Mouse (Mus musculus) forebrain, embryonic 16.5 days (tissue): Measurements from ENCODE around the gene Snd1. TPM values are rescaled to one million over a fixed set of nuclear protein-coding genes. Genes with fewer than 3 reads are reported as not detected.

Experiments used
- ATAC-seq: fragments of 200-750 bp; cut with Nextera tagmentation; 2 replicates; pipeline ENCODE4 v1.8.0; 2017; ENCODE audit warnings: mild to moderate bottlenecking, moderate library complexity
- H3K27ac ChIP-seq: fragments of 300-500 bp; sonication (generic); 2 replicates; pipeline ENCODE4 v1.5.1; 2014; ENCODE audit warnings: low read length, control low read depth
- H3K27me3 ChIP-seq: fragments of 300-500 bp; sonication (generic); replicated peaks from 2 replicates; pipeline ENCODE4 v1.6.1; 2014; ENCODE audit warnings: low read length; ENCODE audit not compliant: control insufficient read depth, insufficient read depth
- H3K36me3 ChIP-seq: fragments of 300-500 bp; sonication (generic); 2 replicates; pipeline ENCODE4 v1.6.1; 2014; ENCODE audit not compliant: control insufficient read depth, insufficient read depth
- H3K4me1 ChIP-seq: fragments of 300-500 bp; sonication (generic); replicated peaks from 2 replicates; pipeline ENCODE4 v1.6.1; 2014; ENCODE audit warnings: low read length; ENCODE audit not compliant: control insufficient read depth, insufficient read depth
- H3K4me2 ChIP-seq: fragments of 300-500 bp; sonication (generic); 2 replicates; pipeline ENCODE4 v1.6.1; 2014; ENCODE audit warnings: mild to moderate bottlenecking, low read length, control low read depth
- H3K4me3 ChIP-seq: fragments of 300-500 bp; sonication (generic); replicated peaks from 2 replicates; pipeline ENCODE4 v1.5.1; 2014; ENCODE audit warnings: mild to moderate bottlenecking, low read length, control low read depth
- H3K9ac ChIP-seq: fragments of 300-500 bp; sonication (generic); replicated peaks from 2 replicates; pipeline ENCODE4 v1.6.1; 2014; ENCODE audit warnings: low read depth, low read length, control low read depth
- H3K9me3 ChIP-seq: fragments of 300-500 bp; sonication (generic); 2 replicates; pipeline ENCODE4 v1.6.1; 2016; ENCODE audit warnings: low read length; ENCODE audit not compliant: control insufficient read depth
- WGBS: fragments of 180-500 bp; shearing (Covaris S2); extraction: QIAGEN DNeasy Blood & Tissue Kit; methylation state at CpG from one replicate; pipeline ENCODE4 v1.1.7; 2014; 5-methylcytosine and 5-hydroxymethylcytosine counted together
- polyA plus RNA-seq: library from polyadenylated mRNA; unstranded; fragments of >200 nt; fragmentation: Nextera tagmentation; extraction: Ambion mirVana; gene quantifications from 2 replicates; pipeline ENCODE4 v1.2.1, GENCODE M21; 2015

Gene Snd1
- polyA plus RNA-seq, 1 experiment from 2014 or later: 81.0 TPM

- Histone ChIP-seq H3K36me3 (no peaks in the 10 kb centered on the region), H3K4me2 (no peak overlapping the region), H3K4me3 (no peak overlapping the region), H3K9me3 (no peaks in the 10 kb centered on the region), H3K9ac (no peak overlapping the region), H3K4me1 (peaks cover 31% of the 10 kb centered on the region), H3K27ac (no peak overlapping the region; the same call in 1 of the 2 replicates), H3K27me3 (no peaks in the 10 kb centered on the region)
- ATAC-seq: no peak
- WGBS: 90% methylated on average over 4 of the region's 4 CpGs
Observed at GRCm38 (mm10) chr6:28614856-28615255, 139.9 kb downstream of the Snd1 start.

- Histone ChIP-seq H3K4me1 (peaks cover 31% of the 10 kb centered on the region), H3K9ac (no peak overlapping the region), H3K4me3 (no peak overlapping the region), H3K4me2 (no peak overlapping the region), H3K9me3 (no peaks in the 10 kb centered on the region), H3K36me3 (no peaks in the 10 kb centered on the region), H3K27ac (0 out of 2 replicates have a peak overlapping the region, but pooled peaks have one; percentile 71), H3K27me3 (no peaks in the 10 kb centered on the region)
- 66% methylated on average over 3 of the region's 3 CpGs for WGBS
- ATAC-seq: 0 out of 2 replicates have a peak, but pooled peaks have one; percentile 3
Observed at GRCm38 (mm10) chr6:28615408-28615807, 140.5 kb downstream of the Snd1 start.

GRCm38 (mm10) chr6:28615966-28616365 lies 141.0 kb downstream of the Snd1 start:
- no peaks in the 10 kb centered on the region for H3K36me3 ChIP-seq
- ATAC-seq: peak; percentile 32; the same call in 1 of the 2 replicates

GRCm38 (mm10) chr6:28618299-28618698 lies 143.4 kb downstream of the Snd1 start:
- 12% methylated on average over 3 of the region's 3 CpGs for WGBS
- H3K4me3 ChIP-seq: no peak overlapping the region
- no peak overlapping the region for H3K9ac ChIP-seq
- no peaks in the 10 kb centered on the region for H3K36me3 ChIP-seq
- ATAC-seq: peak; percentile 52
- H3K9me3 ChIP-seq: no peaks in the 10 kb centered on the region
- H3K4me1 ChIP-seq: peaks cover 31% of the 10 kb centered on the region
- no peak overlapping the region for H3K4me2 ChIP-seq
- H3K27me3 ChIP-seq: no peaks in the 10 kb centered on the region
- H3K27ac ChIP-seq: peak overlapping the region; percentile 28; the same call in 1 of the 2 replicates

More at GRCm38 (mm10) chr6:28615966-28616365, 141.0 kb downstream of the Snd1 start:
- 27% methylated on average over 3 of the region's 3 CpGs for WGBS
- Histone ChIP-seq H3K9me3 (no peaks in the 10 kb centered on the region), H3K9ac (no peak overlapping the region), H3K27me3 (no peaks in the 10 kb centered on the region), H3K4me2 (no peak overlapping the region), H3K4me1 (peaks cover 31% of the 10 kb centered on the region), H3K27ac (peak overlapping the region; percentile 71), H3K4me3 (no peak overlapping the region)

- Histone ChIP-seq H3K9me3 (no peaks in the 10 kb centered on the region), H3K4me2 (no peak overlapping the region), H3K4me1 (peaks cover 31% of the 10 kb centered on the region), H3K27me3 (no peaks in the 10 kb centered on the region), H3K4me3 (no peak overlapping the region), H3K27ac (no peak overlapping the region), H3K36me3 (no peaks in the 10 kb centered on the region), H3K9ac (no peak overlapping the region)
- peak; percentile 29; the same call in 1 of the 2 replicates for ATAC-seq
- 19% methylated on average over 7 of the region's 7 CpGs for WGBS
Observed at GRCm38 (mm10) chr6:28618751-28619153, 143.8 kb downstream of the Snd1 start.

DNA sequence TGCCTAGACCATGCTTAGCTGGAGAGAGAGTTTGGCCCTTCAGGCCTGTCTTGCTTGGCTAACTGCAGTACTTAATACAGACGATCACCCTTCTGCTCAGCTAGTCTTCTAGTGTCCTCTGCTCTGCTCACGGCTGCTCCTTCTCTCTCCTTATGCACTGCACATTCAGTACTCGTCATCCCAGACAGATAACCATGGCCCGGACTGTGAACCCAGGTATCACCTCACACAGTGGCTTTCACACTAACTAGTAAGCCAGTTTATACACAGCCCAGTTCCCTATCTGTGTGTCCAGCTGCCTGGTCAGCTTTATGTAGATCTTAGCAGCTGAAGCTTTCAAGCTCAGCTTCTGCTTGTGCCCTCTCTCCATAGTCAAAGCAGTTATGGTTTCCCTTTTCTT lies 146.5 kb downstream of the Snd1 start:
- Histone ChIP-seq H3K27ac (no peak overlapping the region), H3K4me1 (peaks cover 17% of the 10 kb centered on the region), H3K4me2 (no peak overlapping the region), H3K36me3 (no peaks in the 10 kb centered on the region), H3K9ac (no peak overlapping the region), H3K9me3 (no peaks in the 10 kb centered on the region), H3K27me3 (no peaks in the 10 kb centered on the region), H3K4me3 (no peak overlapping the region)
- no peak for ATAC-seq
- WGBS: 96% methylated on average over 4 of the region's 4 CpGs

DNA sequence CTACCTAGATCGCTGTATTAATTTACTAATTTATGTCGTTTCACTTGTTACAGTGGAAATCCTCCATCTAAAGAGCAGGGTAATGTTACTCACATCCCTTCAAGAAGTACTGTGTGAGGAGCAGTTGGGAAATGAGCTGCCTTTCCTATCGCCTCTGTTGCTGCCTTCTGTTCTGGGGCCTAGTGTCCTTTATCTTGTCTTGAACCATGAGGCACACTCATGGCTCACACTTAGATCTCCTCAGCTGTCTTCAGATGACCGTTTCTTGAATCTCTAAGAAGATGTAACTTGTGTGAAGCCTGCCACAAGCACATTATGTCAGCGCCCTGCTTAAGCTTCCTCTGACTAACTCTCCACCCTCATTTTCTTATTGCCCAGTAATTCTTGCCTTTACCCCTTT lies 147.0 kb downstream of the Snd1 start:
- Histone ChIP-seq H3K4me1 (peaks cover 17% of the 10 kb centered on the region), H3K4me3 (no peak overlapping the region), H3K27ac (no peak overlapping the region), H3K4me2 (no peak overlapping the region), H3K27me3 (no peaks in the 10 kb centered on the region), H3K36me3 (no peaks in the 10 kb centered on the region), H3K9ac (no peak overlapping the region), H3K9me3 (no peaks in the 10 kb centered on the region)
- 85% methylated on average over 5 of the region's 5 CpGs for WGBS
- ATAC-seq: no peak

DNA sequence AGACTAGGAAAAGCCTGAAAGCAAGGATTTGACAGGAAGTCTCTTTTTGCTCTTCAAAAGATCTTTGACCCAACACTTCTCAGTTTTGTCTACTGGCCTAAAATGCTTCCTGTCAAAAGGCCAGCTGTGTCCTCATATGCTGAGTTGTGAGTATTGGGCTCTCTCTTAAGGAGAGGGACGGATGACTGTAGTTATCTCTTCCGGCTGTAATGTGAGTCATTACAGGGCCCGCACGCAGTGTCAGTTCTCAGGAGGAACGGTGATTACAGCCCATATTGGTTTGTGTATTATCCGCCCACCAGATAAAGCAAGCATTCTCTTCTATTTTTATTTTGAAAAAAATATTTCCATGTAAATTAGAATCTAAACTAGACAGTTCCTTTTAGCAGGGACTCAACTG lies 147.6 kb downstream of the Snd1 start:
- 79% methylated on average over 6 of the region's 6 CpGs for WGBS
- H3K27ac ChIP-seq: no peak overlapping the region
- ATAC-seq: no peak
- no peak overlapping the region for H3K9ac ChIP-seq
- H3K27me3 ChIP-seq: no peaks in the 10 kb centered on the region
- peaks cover 17% of the 10 kb centered on the region for H3K4me1 ChIP-seq
- no peaks in the 10 kb centered on the region for H3K9me3 ChIP-seq
- H3K36me3 ChIP-seq: no peaks in the 10 kb centered on the region
- no peak overlapping the region for H3K4me2 ChIP-seq
- H3K4me3 ChIP-seq: no peak overlapping the region

DNA sequence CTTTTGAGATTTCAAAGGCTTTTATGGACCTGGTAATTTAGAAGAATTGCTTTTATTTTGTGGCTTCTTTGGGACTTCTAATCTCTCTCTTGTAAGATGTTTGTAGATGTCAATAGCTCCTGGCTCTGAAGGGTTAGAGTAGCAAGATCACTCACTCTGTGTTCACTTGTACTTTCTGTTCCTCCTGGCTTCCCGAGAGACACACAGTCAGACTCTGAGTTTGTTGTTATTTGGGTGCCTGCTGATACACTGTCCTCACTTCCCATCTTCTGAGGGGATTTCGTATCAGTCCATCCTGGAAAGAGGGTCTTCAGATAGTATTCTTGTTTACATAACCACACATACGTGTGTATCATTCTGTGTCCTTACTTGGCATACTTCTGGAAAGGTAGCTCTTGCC lies 148.0 kb downstream of the Snd1 start:
- 85% methylated on average over 3 of the region's 3 CpGs for WGBS

DNA sequence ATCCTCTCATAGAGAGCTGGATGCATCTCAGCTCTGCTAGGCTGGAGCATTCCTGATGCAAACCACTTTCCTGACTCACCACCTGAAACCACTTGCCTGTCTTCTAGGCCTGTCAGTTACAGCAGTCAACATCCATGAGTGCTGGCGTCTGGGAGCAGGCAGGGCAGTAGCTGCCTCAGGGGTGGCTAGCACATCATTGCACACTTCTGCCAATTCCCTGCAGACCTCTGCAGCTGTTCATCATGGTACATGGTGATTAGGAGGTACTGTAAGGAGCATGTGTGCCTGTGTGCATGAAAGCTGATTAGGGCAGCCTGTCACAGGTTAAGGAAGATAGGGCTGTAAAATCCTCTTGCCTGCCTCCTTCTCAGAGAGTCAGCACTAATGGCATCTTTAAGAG lies 153.5 kb downstream of the Snd1 start:
- peaks cover 15% of the 10 kb centered on the region for H3K4me1 ChIP-seq
- ATAC-seq: peak; percentile 60
- 22% methylated on average over 1 of the region's 1 CpGs for WGBS
- no peaks in the 10 kb centered on the region for H3K9me3 ChIP-seq
- H3K9ac ChIP-seq: no peak overlapping the region
- no peaks in the 10 kb centered on the region for H3K27me3 ChIP-seq
- H3K4me3 ChIP-seq: no peak overlapping the region
- H3K36me3 ChIP-seq: no peaks in the 10 kb centered on the region
- H3K27ac ChIP-seq: no peak overlapping the region
- H3K4me2 ChIP-seq: no peak overlapping the region

More for the DNA sequence above, 148.0 kb downstream of the Snd1 start:
- ATAC-seq: no peak
- Histone ChIP-seq H3K9me3 (no peaks in the 10 kb centered on the region), H3K27me3 (no peaks in the 10 kb centered on the region), H3K36me3 (no peaks in the 10 kb centered on the region), H3K4me3 (no peak overlapping the region), H3K4me2 (no peak overlapping the region), H3K27ac (no peak overlapping the region), H3K4me1 (peaks cover 14% of the 10 kb centered on the region), H3K9ac (no peak overlapping the region)
